Mouse (Mus musculus) ovary, adult 18-20 months (tissue): ENCODE data around the gene Asb16.

Experiments
- DNase-seq: peaks from one replicate; pipeline ENCODE4 v3.0.0; 2022; ENCODE audit warnings: low spot score, mixed read lengths

Asb16 gene

GRCm38 (mm10) chr11:102287485-102287884 lies 18.9 kb downstream of the Asb16 start:
- no peak for DNase-seq

GRCm38 (mm10) chr11:102288027-102288804 lies 19.7 kb downstream of the Asb16 start:
- DNase-seq = no peak

GRCm38 (mm10) chr11:102288913-102289312 lies 20.4 kb downstream of the Asb16 start:
- DNase-seq = no peak

GRCm38 (mm10) chr11:102289511-102290100 lies 21.1 kb downstream of the Asb16 start:
- no peak for DNase-seq

GRCm38 (mm10) chr11:102290141-102290540 lies 21.6 kb downstream of the Asb16 start:
- DNase-seq = no peak

- no peak for DNase-seq
Measured at GRCm38 (mm10) chr11:102291051-102291535, 22.6 kb downstream of the Asb16 start.

GRCm38 (mm10) chr11:102293971-102294370 lies 25.4 kb downstream of the Asb16 start:
- DNase-seq = no peak

- no peak for DNase-seq
Measured at GRCm38 (mm10) chr11:102294416-102294815, 25.9 kb downstream of the Asb16 start.

GRCm38 (mm10) chr11:102294887-102295597 lies 26.5 kb downstream of the Asb16 start:
- DNase-seq = no peak

- no peak for DNase-seq
Measured at GRCm38 (mm10) chr11:102295598-102296471, 27.3 kb downstream of the Asb16 start.

GRCm38 (mm10) chr11:102296491-102297472 lies 28.2 kb downstream of the Asb16 start, which contains the start of gene Atxn7l3:
Atxn7l3 (minus strand) TSS chr11:102296631.
- DNase-seq = peak; percentile 99

- no peak for DNase-seq
Measured at GRCm38 (mm10) chr11:102297577-102298556, 29.3 kb downstream of the Asb16 start.

GRCm38 (mm10) chr11:102299839-102300238 lies 31.3 kb downstream of the Asb16 start:
- DNase-seq = no peak

- DNase-seq = no peak
Measured at GRCm38 (mm10) chr11:102304141-102304540, 35.6 kb downstream of the Asb16 start.

- DNase-seq = no peak
Measured at GRCm38 (mm10) chr11:102305359-102305758, 36.8 kb downstream of the Asb16 start.

GRCm38 (mm10) chr11:102308104-102308503 lies 39.6 kb downstream of the Asb16 start:
- DNase-seq = no peak

GRCm38 (mm10) chr11:102308979-102309378 lies 40.4 kb downstream of the Asb16 start:
- DNase-seq = peak; percentile 94

GRCm38 (mm10) chr11:102309821-102310617 lies 41.5 kb downstream of the Asb16 start:
- no peak for DNase-seq
